Mouse (Mus musculus) liver, postnatal 0 days (tissue): Measurements from ENCODE around the gene Cnnm1.

Source experiments
- CTCF ChIP-seq: sonication (generic); IDR thresholded peaks from 2 replicates; pipeline ENCODE4 v1.5.1; 2016; ENCODE audit warnings: antibody characterized with exemption, low read depth
- EP300 ChIP-seq: IDR thresholded peaks from 2 replicates; pipeline ENCODE4 v1.6.1; 2016; ENCODE audit warnings: antibody characterized with exemption, low read depth, mild to moderate bottlenecking

GRCm38 (mm10) chr19:43460481-43460880, 20.2 kb downstream of the Cnnm1 start:
- TF ChIP-seq EP300 (no peak), CTCF (no peak)
